Mouse (Mus musculus) heart, postnatal 25 days (tissue): ENCODE results near the gene Rbm47. TPM values are rescaled to one million over a fixed set of nuclear protein-coding genes. Genes with fewer than 3 reads are reported as not detected.

Source experiments
- DNase-seq: peaks from one replicate; pipeline ENCODE4 v3.0.0; 2022; ENCODE audit warnings: low spot score
- intact Hi-C: fragments of 180-260 bp; cut with DNase I; formaldehyde crosslinking; loops from one replicate; pipeline ENCODE4 v1.15.1; 2025
- total RNA-seq, 2 experiments: library from RNA; stranded (reverse); gene quantifications; 2 replicates each; pipeline ENCODE4 v1.2.3; 2021

Rbm47 gene
- total RNA-seq, 2 experiments from 2014 or later = 1.7 to 2.8 TPM

- no peak for DNase-seq
- intact Hi-C loops = no loop called here
Measured at GRCm38 (mm10) chr5:66073604-66074164, 99.2 kb downstream of the Rbm47 start.

GRCm38 (mm10) chr5:66071722-66072121 is 101.2 kb downstream of the Rbm47 start:
- intact Hi-C loops = no loop called here
- no peak for DNase-seq

- intact Hi-C loops = no loop called here
Measured at GRCm38 (mm10) chr5:66070350-66070749, 102.6 kb downstream of the Rbm47 start.

GRCm38 (mm10) chr5:66069470-66070144 is 103.3 kb downstream of the Rbm47 start:
- intact Hi-C loops = no loop called here
- DNase-seq = no peak

More at GRCm38 (mm10) chr5:66070350-66070749, 102.6 kb downstream of the Rbm47 start:
- no peak for DNase-seq

GRCm38 (mm10) chr5:66069133-66069469 is 103.8 kb downstream of the Rbm47 start:
- DNase-seq = no peak
- intact Hi-C loops = no loop called here

- no peak for DNase-seq
Measured at GRCm38 (mm10) chr5:66068068-66068920, 104.6 kb downstream of the Rbm47 start.

GRCm38 (mm10) chr5:66067219-66067618 is 105.7 kb downstream of the Rbm47 start:
- intact Hi-C loops = no loop called here
- no peak for DNase-seq

More at GRCm38 (mm10) chr5:66068068-66068920, 104.6 kb downstream of the Rbm47 start:
- intact Hi-C loops = no loop called here

- no peak for DNase-seq
Measured at GRCm38 (mm10) chr5:66062930-66063220, 110.0 kb downstream of the Rbm47 start.

GRCm38 (mm10) chr5:66062046-66062929 is 110.6 kb downstream of the Rbm47 start:
- intact Hi-C loops = no loop called here
- no peak for DNase-seq

More at GRCm38 (mm10) chr5:66062930-66063220, 110.0 kb downstream of the Rbm47 start:
- intact Hi-C loops = no loop called here

GRCm38 (mm10) chr5:66061667-66062045 is 111.3 kb downstream of the Rbm47 start:
- intact Hi-C loops = no loop called here

GRCm38 (mm10) chr5:66058844-66059243 is 114.1 kb downstream of the Rbm47 start:
- DNase-seq = no peak
- intact Hi-C loops = no loop called here

More at GRCm38 (mm10) chr5:66061667-66062045, 111.3 kb downstream of the Rbm47 start:
- DNase-seq = no peak

GRCm38 (mm10) chr5:66056680-66057079 is 116.2 kb downstream of the Rbm47 start:
- DNase-seq = no peak
- intact Hi-C loops = no loop called here

- intact Hi-C loops = no loop called here
- DNase-seq = no peak
Measured at GRCm38 (mm10) chr5:66054394-66054793, 118.5 kb downstream of the Rbm47 start.

- intact Hi-C loops = no loop called here
Measured at GRCm38 (mm10) chr5:66052777-66053548, 120.0 kb downstream of the Rbm47 start.

GRCm38 (mm10) chr5:66050841-66051240 is 122.1 kb downstream of the Rbm47 start:
- intact Hi-C loops = no loop called here
- DNase-seq = no peak

More at GRCm38 (mm10) chr5:66052777-66053548, 120.0 kb downstream of the Rbm47 start:
- DNase-seq = no peak

- intact Hi-C loops = no loop called here
- DNase-seq = no peak
Measured at GRCm38 (mm10) chr5:66046356-66046755, 126.6 kb downstream of the Rbm47 start.

GRCm38 (mm10) chr5:66043897-66044296 is 129.0 kb downstream of the Rbm47 start:
- no peak for DNase-seq
- intact Hi-C loops = no loop called here

- DNase-seq = no peak
Measured at GRCm38 (mm10) chr5:66042651-66043340, 130.1 kb downstream of the Rbm47 start.

More at GRCm38 (mm10) chr5:66042651-66043340, 130.1 kb downstream of the Rbm47 start:
- intact Hi-C loops = no loop called here
